Mouse (Mus musculus): ENCODE data around the gene Rbm8a. TPM values are rescaled to one million over a fixed set of nuclear protein-coding genes. Genes with fewer than 3 reads are reported as not detected.
A peak's percentile ranks its signal among the peaks of the same experiment; 100 is the strongest.
"Not testable (repeated sequence)": the region's sequence is repeated elsewhere in the genome, so short reads cannot be mapped to it uniquely, and the experiment has no call there.

The Rbm8a gene
- polyA plus RNA-seq, 1 experiment from 2014 or later: 157 TPM

DNA sequence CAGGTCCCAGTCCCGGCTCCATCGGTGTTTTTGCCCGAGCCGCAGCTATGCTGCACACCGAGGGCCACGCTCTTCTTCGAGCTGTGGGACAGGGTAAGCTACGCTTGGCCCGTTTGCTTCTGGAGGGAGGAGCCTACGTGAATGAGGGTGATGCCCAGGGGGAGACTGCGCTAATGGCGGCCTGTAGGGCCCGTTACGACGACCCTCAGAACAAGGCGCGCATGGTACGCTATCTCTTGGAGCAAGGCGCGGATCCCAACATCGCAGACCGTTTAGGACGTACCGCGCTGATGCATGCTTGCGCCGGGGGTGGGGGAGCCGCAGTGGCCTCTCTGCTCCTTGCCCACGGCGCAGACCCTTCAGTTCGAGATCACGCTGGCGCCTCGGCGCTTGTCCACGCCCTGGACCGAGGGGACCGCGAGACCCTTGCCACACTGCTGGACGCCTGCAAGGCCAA, 32.3 kb upstream of the Rbm8a start:
- H3K27ac ChIP-seq: peak overlapping the region; percentile 56; the same call in 1 of the 2 replicates
- peaks cover 63% of the 10 kb centered on the region for H3K4me1 ChIP-seq
- peak overlapping the region; percentile 57 for H3K4me3 ChIP-seq
- H3K9ac ChIP-seq: peak overlapping the region; percentile 80
- H3K36me3 ChIP-seq: no peaks in the 10 kb centered on the region
- H3K27me3 ChIP-seq: peaks cover 30% of the 10 kb centered on the region
- no peak for ATAC-seq (ENCODE audit: low FRiP score, low read depth)
- WGBS: under 1% methylated on average over 40 of the region's 40 CpGs
- H3K4me2 ChIP-seq (replicated peaks): peak overlapping the region; percentile 99
- no peaks in the 10 kb centered on the region for H3K9me3 ChIP-seq

DNA sequence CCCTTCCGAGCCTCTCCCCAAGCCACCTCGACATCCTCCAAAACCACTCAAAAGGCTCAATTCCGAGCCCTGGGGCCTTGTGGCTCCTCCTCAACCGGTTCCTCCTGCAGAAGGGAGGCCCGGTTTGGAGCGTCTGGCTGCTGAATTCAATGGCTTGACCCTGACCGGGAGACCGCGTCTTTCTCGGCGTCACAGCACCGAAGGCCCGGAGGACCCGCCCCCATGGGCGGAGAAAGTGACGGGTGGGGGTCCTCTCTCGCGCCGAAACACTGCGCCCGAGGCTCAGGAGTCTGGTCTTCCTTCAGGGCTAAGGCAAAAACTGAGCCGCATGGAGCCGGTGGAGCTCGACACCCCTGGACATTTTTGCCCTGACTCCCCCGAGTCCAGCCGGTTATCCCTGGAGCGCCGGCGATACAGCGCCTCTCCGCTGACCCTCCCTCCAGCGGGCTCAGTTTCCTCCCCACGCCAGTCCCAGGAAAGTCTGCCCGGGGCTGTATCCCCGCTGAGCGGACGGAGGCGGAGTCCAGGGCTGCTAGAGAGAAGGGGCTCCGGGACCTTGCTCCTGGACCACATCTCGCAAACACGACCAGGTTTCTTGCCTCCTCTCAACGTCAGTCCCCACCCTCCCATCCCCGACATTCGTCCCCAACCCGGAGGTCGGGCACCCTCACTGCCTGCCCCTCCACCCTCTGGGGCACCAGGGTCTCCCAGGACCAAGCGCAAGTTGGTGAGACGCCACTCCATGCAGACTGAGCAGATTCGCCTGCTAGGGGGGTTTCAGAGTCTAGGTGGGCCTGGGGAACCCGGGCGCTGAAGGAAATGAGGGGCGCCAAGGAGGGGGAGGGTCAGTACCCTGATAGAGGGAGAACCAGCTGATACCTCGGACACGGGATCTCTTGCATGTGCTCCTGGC, 31.3 kb upstream of the Rbm8a start:
- Histone ChIP-seq H3K9ac (peak overlapping the region; percentile 80), H3K36me3 (peaks cover 1% of the 10 kb centered on the region; the same call in 1 of the 2 replicates), H3K27me3 (peaks cover 30% of the 10 kb centered on the region), H3K4me2 (replicated peaks) (peak overlapping the region; percentile 99), H3K4me1 (peaks cover 64% of the 10 kb centered on the region), H3K27ac (0 out of 2 replicates have a peak overlapping the region, but pooled peaks have one; percentile 56), H3K4me3 (peak overlapping the region; percentile 57), H3K9me3 (no peaks in the 10 kb centered on the region)
- peak; percentile 21; the same call in 1 of the 2 replicates for ATAC-seq (ENCODE audit: low FRiP score, low read depth)
- WGBS: 1% methylated on average over 54 of the region's 54 CpGs

DNA sequence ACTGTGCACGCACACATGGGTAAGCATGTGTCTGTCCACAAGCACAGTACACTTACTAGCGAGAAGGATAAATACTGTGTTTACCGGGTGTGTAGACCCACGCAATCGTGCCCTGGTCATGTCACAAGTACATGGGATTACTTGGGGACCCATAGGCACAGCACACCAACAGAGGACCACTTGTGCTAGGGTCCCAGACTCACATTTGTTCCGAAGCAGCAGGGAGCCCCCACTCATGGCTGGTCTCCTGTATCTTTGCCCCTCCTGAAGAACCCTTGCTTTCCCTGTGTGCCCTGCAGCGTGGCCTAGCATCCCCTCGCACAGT, 30.7 kb upstream of the Rbm8a start:
- Histone ChIP-seq H3K9ac (no peak overlapping the region), H3K4me2 (replicated peaks) (peak overlapping the region; percentile 99), H3K27me3 (peaks cover 30% of the 10 kb centered on the region), H3K36me3 (peaks cover 8% of the 10 kb centered on the region; the same call in 1 of the 2 replicates), H3K27ac (no peak overlapping the region), H3K4me3 (peak overlapping the region; percentile 57), H3K9me3 (no peaks in the 10 kb centered on the region), H3K4me1 (peaks cover 70% of the 10 kb centered on the region)
- WGBS: 51% methylated on average over 8 of the region's 8 CpGs
- ATAC-seq (ENCODE audit: low FRiP score, low read depth): no peak

DNA sequence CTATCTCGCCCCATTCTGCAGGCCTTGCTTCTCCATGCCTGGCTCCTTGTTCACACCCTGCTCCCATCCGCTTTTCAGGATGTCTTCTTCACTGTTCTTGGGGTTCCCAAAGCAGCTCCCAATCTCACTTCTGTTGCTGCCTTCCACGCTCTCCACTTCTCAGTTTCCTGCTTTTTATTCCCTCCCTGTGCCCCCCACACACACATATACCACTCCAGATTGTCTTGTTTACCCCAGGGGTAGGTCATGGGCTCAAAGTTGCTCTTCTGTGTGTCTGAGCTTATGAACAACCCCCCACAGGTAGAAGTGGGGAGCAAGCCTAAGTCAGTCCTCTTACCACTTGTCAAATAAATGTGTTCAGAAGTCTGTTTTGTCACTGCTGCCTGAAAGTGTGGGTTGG, 30.3 kb upstream of the Rbm8a start:
- Histone ChIP-seq H3K27ac (no peak overlapping the region), H3K36me3 (peaks cover 11% of the 10 kb centered on the region; the same call in 1 of the 2 replicates), H3K4me3 (0 out of 2 replicates have a peak overlapping the region, but pooled peaks have one; percentile 57), H3K9me3 (no peaks in the 10 kb centered on the region), H3K4me2 (replicated peaks) (peak overlapping the region; percentile 99), H3K4me1 (peaks cover 74% of the 10 kb centered on the region), H3K27me3 (peaks cover 30% of the 10 kb centered on the region), H3K9ac (no peak overlapping the region)
- no peak for ATAC-seq (ENCODE audit: low FRiP score, low read depth)
- WGBS: 68% methylated on average over 3 of the region's 3 CpGs

DNA sequence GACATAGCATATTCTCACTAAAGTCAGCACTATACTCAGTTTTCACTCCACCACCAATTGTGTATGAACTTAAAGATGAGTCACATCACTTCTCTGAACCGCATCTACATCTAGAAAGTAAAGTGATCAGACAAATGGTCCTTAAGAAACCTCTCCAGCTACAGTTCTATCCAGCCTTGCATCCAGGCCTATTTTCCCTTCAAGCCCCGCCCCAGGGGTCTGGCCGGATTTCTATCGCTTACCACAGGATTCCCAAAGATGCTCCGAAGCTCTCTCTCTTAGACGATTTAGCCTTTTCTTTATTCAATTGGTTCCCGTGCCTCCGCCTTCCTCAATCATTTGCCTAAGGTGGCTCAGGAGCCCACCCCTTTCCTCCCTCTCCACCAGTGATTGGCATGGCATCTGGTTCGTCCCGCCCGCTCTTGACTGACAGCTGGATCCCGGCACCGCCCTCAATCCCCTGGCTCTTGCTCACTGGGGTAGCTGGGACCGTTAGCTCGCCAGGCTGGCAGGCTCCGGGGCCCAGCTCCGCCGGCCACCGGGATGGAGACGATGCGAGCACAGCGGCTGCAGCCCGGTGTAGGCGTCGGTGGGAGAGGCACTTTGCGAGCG, 29.0 kb upstream of the Rbm8a start, which contains the start of gene Lix1l:
Gene Lix1l (plus strand): TSS at position 511 of the 612 bp plus-strand sequence.
- peak within 1 kb of the TSS; percentile 94 for H3K27ac ChIP-seq
- H3K4me1 ChIP-seq: peaks cover 78% of the 10 kb centered on the region
- H3K4me2 ChIP-seq (replicated peaks): peak within 1 kb of the TSS; percentile 84
- WGBS: under 1% methylated on average over 25 of the region's 27 CpGs
- H3K36me3 ChIP-seq: peaks cover 20% of the 10 kb centered on the region; the same call in 1 of the 2 replicates
- peak; percentile 94 for ATAC-seq (ENCODE audit: low FRiP score, low read depth)
- H3K27me3 ChIP-seq: peaks cover 21% of the 10 kb centered on the region
- H3K4me3 ChIP-seq: peak within 1 kb of the TSS; percentile 76
- H3K9ac ChIP-seq: peak within 1 kb of the TSS; percentile 87
- H3K9me3 ChIP-seq: no peaks in the 10 kb centered on the region

DNA sequence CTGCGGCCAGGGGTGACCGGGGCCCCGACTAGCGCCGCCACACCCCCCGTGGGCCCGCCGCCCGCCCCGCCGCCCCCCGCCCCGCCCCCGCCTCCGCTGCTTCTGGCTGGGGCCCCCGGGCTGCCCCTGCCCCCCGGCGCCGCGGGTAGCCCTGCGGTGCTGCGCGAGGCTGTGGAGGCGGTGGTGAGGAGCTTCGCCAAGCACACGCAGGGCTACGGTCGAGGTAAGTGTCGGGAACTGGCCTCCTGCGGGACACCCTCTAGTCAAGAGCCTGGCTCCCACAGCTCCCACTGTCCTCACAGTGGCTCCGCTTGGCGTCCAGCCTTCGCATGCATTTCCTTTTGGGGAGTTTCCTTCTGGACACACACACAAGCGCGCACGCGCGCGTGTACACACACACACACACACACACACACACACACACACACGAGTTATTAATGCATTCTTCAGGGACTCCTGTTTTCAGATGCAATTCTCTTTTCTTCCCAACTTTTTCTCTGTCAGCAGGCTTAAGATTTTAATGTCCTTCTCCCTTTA, 28.4 kb upstream of the Rbm8a start:
- WGBS: under 1% methylated on average over 19 of the region's 40 CpGs
- H3K9me3 ChIP-seq: no peaks in the 10 kb centered on the region
- H3K4me3 ChIP-seq: peak overlapping the region; percentile 76
- peak overlapping the region; percentile 84 for H3K4me2 ChIP-seq (replicated peaks)
- H3K4me1 ChIP-seq: peaks cover 72% of the 10 kb centered on the region
- peak overlapping the region; percentile 94 for H3K27ac ChIP-seq
- H3K27me3 ChIP-seq: peaks cover 17% of the 10 kb centered on the region
- H3K36me3 ChIP-seq: peaks cover 20% of the 10 kb centered on the region; the same call in 1 of the 2 replicates
- peak overlapping the region; percentile 87 for H3K9ac ChIP-seq
- peak; percentile 49 for ATAC-seq (ENCODE audit: low FRiP score, low read depth)

DNA sequence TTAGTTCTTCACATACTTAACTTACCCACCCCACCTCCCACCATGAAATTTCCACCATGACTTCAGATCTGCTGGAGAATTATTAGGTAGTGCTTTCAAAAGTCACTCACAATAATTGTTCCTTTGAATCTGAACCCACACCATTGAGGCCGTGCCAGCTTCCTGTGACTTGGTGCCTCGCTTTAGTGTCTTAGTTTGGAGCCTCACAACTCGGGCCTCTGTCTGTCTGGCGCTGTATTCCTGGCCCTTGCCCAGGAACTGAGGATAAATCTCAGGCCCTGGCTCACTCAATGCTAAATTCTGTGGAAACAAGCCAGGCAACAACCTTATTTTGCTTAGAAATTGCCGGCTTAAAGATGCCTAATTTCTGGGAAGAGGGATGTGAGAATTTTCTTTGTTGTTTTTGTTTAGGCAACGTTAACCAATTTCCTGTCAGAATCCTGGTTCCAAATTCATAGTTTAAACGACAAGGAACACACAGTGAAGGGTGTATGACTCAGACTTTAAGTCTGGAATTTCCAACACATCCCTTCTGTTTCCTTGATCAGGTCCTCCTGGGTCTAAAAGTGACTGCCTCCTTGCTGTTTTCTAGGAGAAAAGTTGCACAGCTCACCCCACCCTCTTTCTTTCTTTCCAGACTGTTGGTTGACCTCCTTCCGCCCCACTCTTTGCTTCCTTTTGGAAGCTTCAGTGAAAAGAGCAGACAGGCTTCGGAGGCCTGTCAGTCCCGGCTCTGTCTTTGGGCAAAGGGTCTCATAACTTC, 27.6 kb upstream of the Rbm8a start:
- Histone ChIP-seq H3K4me2 (replicated peaks) (peak overlapping the region; percentile 84), H3K27me3 (peaks cover 9% of the 10 kb centered on the region; the same call in 1 of the 2 replicates), H3K4me1 (peaks cover 64% of the 10 kb centered on the region), H3K27ac (peak overlapping the region; percentile 94), H3K9me3 (no peaks in the 10 kb centered on the region), H3K9ac (peak overlapping the region; percentile 87), H3K36me3 (peaks cover 20% of the 10 kb centered on the region; the same call in 1 of the 2 replicates), H3K4me3 (peak overlapping the region; percentile 76)
- WGBS: 27% methylated on average over 10 of the region's 10 CpGs
- no peak for ATAC-seq (ENCODE audit: low FRiP score, low read depth)

DNA sequence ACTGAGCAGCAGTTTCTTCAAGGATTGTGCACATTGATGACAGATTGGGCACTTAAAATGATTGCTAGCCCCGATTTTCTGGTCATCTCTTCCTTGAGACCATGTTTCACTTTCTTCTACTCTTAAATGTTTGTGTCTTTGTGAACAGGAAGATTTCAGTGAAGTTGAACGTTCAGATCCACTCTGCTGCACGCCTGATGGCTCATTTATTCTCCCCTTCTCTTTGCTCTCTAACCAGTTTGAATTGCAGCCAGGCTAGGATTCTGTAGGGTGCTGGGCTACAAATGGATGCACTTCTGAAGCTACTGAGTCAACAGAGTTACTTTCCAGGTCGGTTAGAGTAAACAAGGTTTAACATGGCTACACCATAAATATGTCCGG, 27.0 kb upstream of the Rbm8a start:
- WGBS: 39% methylated on average over 5 of the region's 5 CpGs
- Histone ChIP-seq H3K9me3 (no peaks in the 10 kb centered on the region), H3K27me3 (peaks cover 9% of the 10 kb centered on the region; the same call in 1 of the 2 replicates), H3K36me3 (peaks cover 20% of the 10 kb centered on the region; the same call in 1 of the 2 replicates), H3K4me3 (peak overlapping the region; percentile 76), H3K9ac (peak overlapping the region; percentile 87), H3K4me2 (replicated peaks) (peak overlapping the region; percentile 84), H3K27ac (peak overlapping the region; percentile 94), H3K4me1 (peaks cover 58% of the 10 kb centered on the region)
- no peak for ATAC-seq (ENCODE audit: low FRiP score, low read depth)

DNA sequence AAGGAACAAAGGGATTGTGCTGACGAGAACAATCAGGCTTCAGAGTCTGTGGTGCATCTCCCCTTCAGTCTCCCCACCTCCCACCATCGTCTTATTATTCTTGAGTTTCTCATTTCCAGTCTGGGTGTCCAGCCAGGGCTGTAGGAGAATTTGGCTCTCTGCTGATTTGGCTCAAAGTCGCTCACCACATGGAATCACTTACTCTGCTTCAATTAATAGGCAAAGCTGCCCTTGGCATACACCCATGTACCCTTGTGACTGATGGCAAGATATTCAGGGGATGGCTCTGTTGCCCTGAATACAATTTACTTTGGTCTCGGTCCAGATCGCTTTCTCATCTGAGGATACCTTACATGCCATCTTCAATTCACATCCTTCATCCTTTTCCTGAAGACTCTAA, 26.4 kb upstream of the Rbm8a start:
- peak overlapping the region; percentile 87 for H3K9ac ChIP-seq
- peak overlapping the region; percentile 84 for H3K4me2 ChIP-seq (replicated peaks)
- H3K4me1 ChIP-seq: peaks cover 54% of the 10 kb centered on the region
- peaks cover 9% of the 10 kb centered on the region; the same call in 1 of the 2 replicates for H3K27me3 ChIP-seq
- no peak for ATAC-seq (ENCODE audit: low FRiP score, low read depth)
- H3K9me3 ChIP-seq: no peaks in the 10 kb centered on the region
- peaks cover 20% of the 10 kb centered on the region; the same call in 1 of the 2 replicates for H3K36me3 ChIP-seq
- peak overlapping the region; percentile 76 for H3K4me3 ChIP-seq
- H3K27ac ChIP-seq: peak overlapping the region; percentile 94; the same call in 1 of the 2 replicates
- 53% methylated on average over 5 of the region's 5 CpGs for WGBS

DNA sequence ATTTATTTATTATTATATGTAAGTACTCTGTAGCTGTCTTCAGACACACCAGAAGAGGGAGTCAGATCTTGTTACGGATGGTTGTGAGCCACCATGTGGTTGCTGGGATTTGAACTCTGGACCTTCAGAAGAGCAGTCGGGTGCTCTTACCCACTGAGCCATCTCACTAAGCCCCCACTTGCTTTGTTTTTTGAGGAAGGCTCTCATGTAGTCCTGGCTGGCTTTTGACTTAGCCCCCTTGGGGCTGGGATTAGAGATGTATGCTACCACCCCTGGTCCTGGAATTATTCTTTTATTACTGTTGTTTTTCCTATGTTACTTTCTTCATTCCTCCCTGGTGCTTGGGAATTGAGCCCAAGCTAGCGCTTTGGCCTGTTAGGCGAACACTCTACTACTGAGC, 23.7 kb upstream of the Rbm8a start:
- H3K27ac ChIP-seq; H3K27me3 ChIP-seq; H3K9me3 ChIP-seq; H3K4me3 ChIP-seq; H3K4me2 ChIP-seq (replicated peaks); H3K9ac ChIP-seq; ATAC-seq (ENCODE audit: low FRiP score, low read depth): not testable (repeated sequence)
- Histone ChIP-seq H3K36me3 (peaks cover 22% of the 10 kb centered on the region; the same call in 1 of the 2 replicates), H3K4me1 (peaks cover 34% of the 10 kb centered on the region)
- WGBS: 84% methylated on average over 4 of the region's 4 CpGs

DNA sequence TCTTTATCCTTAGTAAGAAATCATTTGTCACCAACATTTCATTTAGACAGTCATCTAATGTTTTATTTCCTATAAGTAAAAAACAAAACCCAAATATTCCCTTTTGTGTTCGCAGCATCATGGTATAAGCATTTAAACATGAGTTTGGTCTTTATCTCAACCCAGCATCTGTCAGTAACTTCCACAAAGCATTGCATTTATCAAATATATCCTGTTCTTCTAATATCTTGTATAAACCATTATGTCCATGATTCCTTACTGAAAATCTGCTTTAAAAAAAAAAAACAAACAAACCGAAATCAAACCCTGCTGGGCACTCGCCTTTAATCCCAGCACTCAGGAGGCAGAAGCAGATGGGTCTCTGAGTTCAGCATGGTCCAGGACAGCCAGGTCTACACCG, 23.1 kb upstream of the Rbm8a start:
- no peaks in the 10 kb centered on the region for H3K9me3 ChIP-seq
- no peak overlapping the region for H3K4me3 ChIP-seq
- no peak overlapping the region for H3K27ac ChIP-seq
- no peak overlapping the region for H3K4me2 ChIP-seq (replicated peaks)
- peaks cover 22% of the 10 kb centered on the region; the same call in 1 of the 2 replicates for H3K36me3 ChIP-seq
- 91% methylated on average over 4 of the region's 4 CpGs for WGBS
- no peaks in the 10 kb centered on the region for H3K27me3 ChIP-seq
- H3K9ac ChIP-seq: no peak overlapping the region
- H3K4me1 ChIP-seq: peaks cover 34% of the 10 kb centered on the region
- no peak for ATAC-seq (ENCODE audit: low FRiP score, low read depth)
